In the genomic region with DNA sequence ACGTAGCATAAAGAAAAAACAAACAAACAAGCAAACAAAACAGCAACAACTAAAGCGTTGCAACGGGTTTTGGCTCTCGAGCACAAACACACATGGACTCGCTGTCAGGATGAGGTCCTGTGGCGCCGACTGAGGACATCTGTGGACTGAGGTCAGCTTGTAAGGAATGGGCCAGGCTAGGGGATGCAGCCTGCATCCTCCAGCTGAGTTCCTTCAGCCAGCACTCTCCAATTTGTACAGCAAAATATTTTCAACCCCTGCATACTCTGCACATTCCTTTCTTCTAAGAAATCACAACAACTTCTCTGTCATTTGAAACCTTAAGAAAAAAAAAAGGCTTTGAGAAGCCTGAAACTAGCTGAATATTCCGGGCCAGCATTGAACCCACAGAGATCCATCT, we compare ENCODE assay signal across 9 mouse cellular contexts.
A peak's percentile ranks its signal among the peaks of the same experiment; 100 is the strongest.
DNase-seq lines count a peak whose midpoint lies in the region; ATAC-seq and TF ChIP-seq lines count a peak whose summit lies in the region.
"Had no signal": no experiment of that assay in that cellular context is flagged by ENCODE, and none has a peak within 500 bp of the region (broad histone marks: within the 10 kb centered on the region; RNA-seq: fewer than 3 reads in every experiment).

No protein-coding gene starts in this region.

- peaks cover 14% of the 10 kb centered on the region for H3K4me1 ChIP-seq in embryonic facial prominence, embryonic 12.5 days
- H3K4me1 ChIP-seq in kidney, embryonic 16.5 days (ENCODE audit: insufficient read depth, low read length), result peaks cover 8% of the 10 kb centered on the region; the same call in 1 of the 2 replicates
- H3K4me1 ChIP-seq: limb, embryonic 12.5 days had no signal

- peak; percentile 28 for DNase-seq in gastrocnemius, postnatal 25 days
- peak; percentile 89 for DNase-seq in lung, postnatal 36 days
- DNase-seq in left cerebral cortex, adult 2 months (ENCODE audit: extremely low spot score in 1 of 2, low spot score in 2 of 2), result no peak
- no peak for DNase-seq in left cerebral cortex, adult 8-10 months (ENCODE audit: low spot score in 2 of 2)

- H3K36me3 ChIP-seq in embryonic facial prominence, embryonic 12.5 days, result no peaks in the 10 kb centered on the region
- H3K36me3 ChIP-seq in kidney, embryonic 16.5 days (ENCODE audit: insufficient read depth, low read length), result no peaks in the 10 kb centered on the region
- H3K36me3 ChIP-seq: embryonic facial prominence, embryonic 15.5 days; limb, embryonic 12.5 days had no signal

- H3K27me3 ChIP-seq in embryonic facial prominence, embryonic 12.5 days, result no peaks in the 10 kb centered on the region
- H3K27me3 ChIP-seq in kidney, embryonic 16.5 days (ENCODE audit: insufficient read depth, low read length), result no peaks in the 10 kb centered on the region
- H3K27me3 ChIP-seq: embryonic facial prominence, embryonic 15.5 days; limb, embryonic 12.5 days had no signal

- peak overlapping the region; percentile 2; the same call in 1 of the 2 replicates for H3K27ac ChIP-seq in embryonic facial prominence, embryonic 12.5 days
- H3K27ac ChIP-seq in kidney, embryonic 16.5 days (ENCODE audit: low read length), result peak overlapping the region; percentile 64
- no peak overlapping the region for H3K27ac ChIP-seq in left cerebral cortex, adult 2 months
- H3K27ac ChIP-seq: embryonic facial prominence, embryonic 15.5 days; limb, embryonic 12.5 days had no signal

- intact Hi-C loops in left cerebral cortex, adult 2 months (cut with DNase I), result no loop called here

- TF ChIP-seq CTCF in left cerebral cortex, adult 2 months (IDR thresholded peaks at IDR 0.05), result no peak

- 70% methylated on average over 8 of the region's 8 CpGs for WGBS in embryonic facial prominence, embryonic 12.5 days
- WGBS in kidney, embryonic 16.5 days, result 37% methylated on average over 8 of the region's 8 CpGs

- H3K9me3 ChIP-seq in embryonic facial prominence, embryonic 12.5 days, result no peaks in the 10 kb centered on the region
- no peaks in the 10 kb centered on the region for H3K9me3 ChIP-seq in kidney, embryonic 16.5 days (ENCODE audit: low read length)
- H3K9me3 ChIP-seq: embryonic facial prominence, embryonic 15.5 days; limb, embryonic 12.5 days had no signal

- no peak overlapping the region for H3K4me2 ChIP-seq in embryonic facial prominence, embryonic 12.5 days (replicated peaks)
- no peak overlapping the region for H3K4me2 ChIP-seq in kidney, embryonic 16.5 days (replicated peaks; ENCODE audit: low read depth, low read length)
- H3K4me2 ChIP-seq: embryonic facial prominence, embryonic 15.5 days; limb, embryonic 12.5 days had no signal

- no peak overlapping the region for H3K9ac ChIP-seq in embryonic facial prominence, embryonic 12.5 days
- H3K9ac ChIP-seq in kidney, embryonic 16.5 days (replicated peaks; ENCODE audit: low read length), result no peak overlapping the region
- H3K9ac ChIP-seq: embryonic facial prominence, embryonic 15.5 days; limb, embryonic 12.5 days had no signal

- no peak for ATAC-seq in embryonic facial prominence, embryonic 12.5 days (ENCODE audit: insufficient number of reproducible peaks, insufficient read depth, low FRiP score, low TSS enrichment)
- ATAC-seq in kidney, embryonic 16.5 days (ENCODE audit: low FRiP score, low TSS enrichment), result peak; percentile 95
- ATAC-seq in CD4-positive, CD25-positive, alpha-beta regulatory T cell, adult 4 months, result no peak

- no peak overlapping the region for H3K4me3 ChIP-seq in embryonic facial prominence, embryonic 12.5 days
- H3K4me3 ChIP-seq in kidney, embryonic 16.5 days (ENCODE audit: low read length), result no peak overlapping the region
- no peak overlapping the region for H3K4me3 ChIP-seq in left cerebral cortex, adult 2 months
- H3K4me3 ChIP-seq: embryonic facial prominence, embryonic 15.5 days; limb, embryonic 12.5 days had no signal

Comparison
In these comparisons a context has a peak if more than half of its experiments do, and no peak if none do; other contexts are left out.
1. DNase-seq: peak in gastrocnemius, postnatal 25 days (single experiment) and lung, postnatal 36 days (single experiment); none in left cerebral cortex, adult 2 months (0 of 2) and left cerebral cortex, adult 8-10 months (0 of 2).